Mouse (Mus musculus): ENCODE data around the gene Slc35g2.

The Slc35g2 gene

GRCm38 (mm10) chr9:100570626-100571233, at the start of gene Slc35g2:
Gene Slc35g2 (minus strand): TSS chr9:100571090.
- in situ Hi-C loops (cut with MboI, MseI) = no loop called here

- in situ Hi-C loops (cut with MboI, MseI) = loop anchor here (25.0 kb wide), 1 partner anchor 1330 kb away; no protein-coding TSS in a partner anchor
Measured at GRCm38 (mm10) chr9:100616947-100617346, 46.1 kb upstream of the Slc35g2 start.

GRCm38 (mm10) chr9:100613501-100614071, 42.7 kb upstream of the Slc35g2 start:
- in situ Hi-C loops (cut with MboI, MseI) = loop anchor here (25.0 kb wide), 1 partner anchor 1326 kb away; no protein-coding TSS in a partner anchor

- in situ Hi-C loops (cut with MboI, MseI) = loop anchor here (25.0 kb wide), 1 partner anchor 1319 kb away; no protein-coding TSS in a partner anchor
Measured at GRCm38 (mm10) chr9:100605985-100606554, 35.2 kb upstream of the Slc35g2 start.

GRCm38 (mm10) chr9:100605522-100605921, 34.6 kb upstream of the Slc35g2 start:
- in situ Hi-C loops (cut with MboI, MseI) = loop anchor here (25.0 kb wide), 1 partner anchor 1318 kb away; no protein-coding TSS in a partner anchor

GRCm38 (mm10) chr9:100603156-100603555, 32.3 kb upstream of the Slc35g2 start:
- in situ Hi-C loops (cut with MboI, MseI) = loop anchor here (25.0 kb wide), 1 partner anchor 1316 kb away; no protein-coding TSS in a partner anchor

GRCm38 (mm10) chr9:100602130-100602529, 31.2 kb upstream of the Slc35g2 start:
- in situ Hi-C loops (cut with MboI, MseI) = loop anchor here (25.0 kb wide), 1 partner anchor 1315 kb away; no protein-coding TSS in a partner anchor

GRCm38 (mm10) chr9:100599761-100600328, 29.0 kb upstream of the Slc35g2 start:
- in situ Hi-C loops (cut with MboI, MseI) = loop anchor here (25.0 kb wide), 2 partner anchors 763 to 1313 kb away; no protein-coding TSS in a partner anchor

- in situ Hi-C loops (cut with MboI, MseI) = loop anchor here (25.0 kb wide), 1 partner anchor 760 kb away; no protein-coding TSS in a partner anchor
Measured at GRCm38 (mm10) chr9:100597546-100597945, 26.7 kb upstream of the Slc35g2 start, which contains the start of gene Stag1. Gene Stag1 (plus strand): TSS chr9:100597798.

GRCm38 (mm10) chr9:100596317-100596716, 25.4 kb upstream of the Slc35g2 start:
- in situ Hi-C loops (cut with MboI, MseI) = loop anchor here (25.0 kb wide), 1 partner anchor 759 kb away; no protein-coding TSS in a partner anchor

GRCm38 (mm10) chr9:100590462-100590861, 19.6 kb upstream of the Slc35g2 start:
- in situ Hi-C loops (cut with MboI, MseI) = loop anchor here (25.0 kb wide), 1 partner anchor 753 kb away; no protein-coding TSS in a partner anchor

- in situ Hi-C loops (cut with MboI, MseI) = loop anchor here (25.0 kb wide), 1 partner anchor 747 kb away; no protein-coding TSS in a partner anchor
Measured at GRCm38 (mm10) chr9:100584031-100584430, 13.1 kb upstream of the Slc35g2 start.

- in situ Hi-C loops (cut with MboI, MseI) = loop anchor here (25.0 kb wide), 1 partner anchor 746 kb away; no protein-coding TSS in a partner anchor
Measured at GRCm38 (mm10) chr9:100582883-100583575, 12.1 kb upstream of the Slc35g2 start.

GRCm38 (mm10) chr9:100581543-100582492, 10.9 kb upstream of the Slc35g2 start:
- in situ Hi-C loops (cut with MboI, MseI) = loop anchor here (25.0 kb wide), 1 partner anchor 745 kb away; no protein-coding TSS in a partner anchor

- in situ Hi-C loops (cut with MboI, MseI) = loop anchor here (25.0 kb wide), 1 partner anchor 743 kb away; no protein-coding TSS in a partner anchor
Measured at GRCm38 (mm10) chr9:100580196-100580740, 9.4 kb upstream of the Slc35g2 start.

GRCm38 (mm10) chr9:100573942-100574341, 3.1 kb upstream of the Slc35g2 start:
- in situ Hi-C loops (cut with MboI, MseI) = no loop called here

GRCm38 (mm10) chr9:100573300-100573699, 2.4 kb upstream of the Slc35g2 start:
- in situ Hi-C loops (cut with MboI, MseI) = no loop called here

- in situ Hi-C loops (cut with MboI, MseI) = no loop called here
Measured at GRCm38 (mm10) chr9:100571511-100571910, 621 bp upstream of the Slc35g2 start.

Measured in T-helper 1 cell (primary cell).